Mouse (Mus musculus) spleen, adult 2 months (tissue): ENCODE data around the gene Scgb3a1. TPM values are rescaled to one million over a fixed set of nuclear protein-coding genes. Genes with fewer than 3 reads are reported as not detected.

Experiments
- DNase-seq, 2 experiments: peaks; one replicate each; pipeline versions ENCODE4 v3.0.0 to v3.0.0-alpha.2; 2012 to 2021; ENCODE audit warnings: low spot score in 2 of 2, low read depth in 1 of 2
- H3K27ac ChIP-seq: fragments of 200-500 bp; 2 replicates; pipeline ENCODE4 v1.5.1; 2012; ENCODE audit warnings: low read length, inconsistent platforms; ENCODE audit not compliant: insufficient read depth
- H3K27me3 ChIP-seq: fragments of 200-500 bp; 2 replicates; pipeline ENCODE4 v1.6.1; 2012; ENCODE audit warnings: mild to moderate bottlenecking, moderate library complexity, low read length, inconsistent platforms; ENCODE audit not compliant: control insufficient read depth, insufficient read depth
- H3K36me3 ChIP-seq: fragments of 200-500 bp; 2 replicates; pipeline ENCODE4 v1.6.1; 2012; ENCODE audit warnings: mild to moderate bottlenecking, low read length, inconsistent platforms; ENCODE audit not compliant: control insufficient read depth, insufficient read depth
- H3K4me1 ChIP-seq: fragments of 200-500 bp; 2 replicates; pipeline ENCODE4 v1.6.1; 2011; ENCODE audit warnings: inconsistent platforms; ENCODE audit not compliant: control insufficient read depth, insufficient read depth, insufficient read length
- H3K4me3 ChIP-seq: fragments of 200-500 bp; 2 replicates; pipeline ENCODE4 v1.5.1; 2011; ENCODE audit warnings: mild to moderate bottlenecking, inconsistent platforms; ENCODE audit not compliant: insufficient read depth, insufficient read length; ENCODE audit errors: extremely low read depth
- CTCF ChIP-seq: fragments of 200-500 bp; IDR thresholded peaks from 2 replicates; pipeline ENCODE4 v1.5.1; 2011; ENCODE audit warnings: mild to moderate bottlenecking, inconsistent platforms; ENCODE audit not compliant: insufficient read depth, insufficient read length, insufficient replicate concordance; ENCODE audit errors: extremely low read depth
- POLR2A ChIP-seq: fragments of 200-500 bp; IDR thresholded peaks from 2 replicates; pipeline ENCODE4 v1.6.1; 2011; ENCODE audit warnings: low read depth, low read length, inconsistent platforms
- WGBS: fragments of 180-500 bp; shearing (Covaris S2); methylation state at CpG from one replicate; pipeline ENCODE4 v1.1.7; 2018; 5-methylcytosine and 5-hydroxymethylcytosine counted together
- polyA plus RNA-seq: library from polyadenylated mRNA; depleted of rRNA; stranded (reverse); fragments of >200 nt; gene quantifications from 2 replicates; pipeline ENCODE4 v1.2.3, GENCODE M21; 2012

The Scgb3a1 gene
- polyA plus RNA-seq, 1 experiment = 0.28 TPM

- H3K27me3 ChIP-seq = no peaks in the 10 kb centered on the region
- H3K4me3 ChIP-seq = no peak overlapping the region
- DNase-seq = no peak
Observed at GRCm38 (mm10) chr11:49631154-49631553, 32.3 kb upstream of the Scgb3a1 start.

GRCm38 (mm10) chr11:49632256-49632655 lies 31.2 kb upstream of the Scgb3a1 start:
- 8% methylated on average over 2 of the region's 2 CpGs for WGBS
- H3K27ac ChIP-seq = no peak overlapping the region
- DNase-seq = no peak
- H3K36me3 ChIP-seq = no peaks in the 10 kb centered on the region
- TF ChIP-seq POLR2A (no peak), CTCF (no peak)
- no peak overlapping the region for H3K4me3 ChIP-seq
- no peaks in the 10 kb centered on the region for H3K27me3 ChIP-seq
- H3K4me1 ChIP-seq = peaks cover 2% of the 10 kb centered on the region; the same call in 1 of the 2 replicates

More at GRCm38 (mm10) chr11:49631154-49631553, 32.3 kb upstream of the Scgb3a1 start:
- Histone ChIP-seq H3K36me3 (no peaks in the 10 kb centered on the region), H3K27ac (no peak overlapping the region), H3K4me1 (peaks cover 2% of the 10 kb centered on the region; the same call in 1 of the 2 replicates)
- 24% methylated on average over 3 of the region's 3 CpGs for WGBS
- TF ChIP-seq POLR2A (no peak), CTCF (peak; percentile 22; the same call in 1 of the 2 replicates)

GRCm38 (mm10) chr11:49634101-49634500 lies 29.3 kb upstream of the Scgb3a1 start:
- H3K27me3 ChIP-seq = no peaks in the 10 kb centered on the region
- peaks cover 2% of the 10 kb centered on the region; the same call in 1 of the 2 replicates for H3K4me1 ChIP-seq
- 59% methylated on average over 22 of the region's 22 CpGs for WGBS
- H3K4me3 ChIP-seq = no peak overlapping the region
- no peak overlapping the region for H3K27ac ChIP-seq
- H3K36me3 ChIP-seq = no peaks in the 10 kb centered on the region
- no peak for DNase-seq
- TF ChIP-seq CTCF = no peak
- no peak for TF ChIP-seq POLR2A

- no peak for DNase-seq
- H3K27me3 ChIP-seq = no peaks in the 10 kb centered on the region
- 70% methylated on average over 6 of the region's 6 CpGs for WGBS
- no peak for TF ChIP-seq CTCF
- TF ChIP-seq POLR2A = no peak
- H3K36me3 ChIP-seq = no peaks in the 10 kb centered on the region
- H3K4me3 ChIP-seq = no peak overlapping the region
- H3K4me1 ChIP-seq = peaks cover 2% of the 10 kb centered on the region; the same call in 1 of the 2 replicates
- H3K27ac ChIP-seq = no peak overlapping the region
Observed at GRCm38 (mm10) chr11:49635671-49636070, 27.7 kb upstream of the Scgb3a1 start.

GRCm38 (mm10) chr11:49636449-49636848 lies 27.0 kb upstream of the Scgb3a1 start:
- 40% methylated on average over 11 of the region's 11 CpGs for WGBS
- H3K27me3 ChIP-seq = no peaks in the 10 kb centered on the region

GRCm38 (mm10) chr11:49645677-49646076 lies 17.7 kb upstream of the Scgb3a1 start:
- Histone ChIP-seq H3K4me3 (no peak overlapping the region), H3K27me3 (no peaks in the 10 kb centered on the region), H3K36me3 (no peaks in the 10 kb centered on the region), H3K27ac (no peak overlapping the region), H3K4me1 (no peaks in the 10 kb centered on the region)
- WGBS = 45% methylated on average over 8 of the region's 8 CpGs
- no peak for DNase-seq
- TF ChIP-seq POLR2A = no peak
- TF ChIP-seq CTCF = no peak

More at GRCm38 (mm10) chr11:49636449-49636848, 27.0 kb upstream of the Scgb3a1 start:
- peaks cover 2% of the 10 kb centered on the region; the same call in 1 of the 2 replicates for H3K4me1 ChIP-seq
- H3K36me3 ChIP-seq = no peaks in the 10 kb centered on the region
- TF ChIP-seq CTCF (peak; percentile 28; the same call in 1 of the 2 replicates), POLR2A (no peak)
- no peak for DNase-seq
- H3K4me3 ChIP-seq = no peak overlapping the region
- no peak overlapping the region for H3K27ac ChIP-seq

GRCm38 (mm10) chr11:49650113-49650993 lies 13.1 kb upstream of the Scgb3a1 start:
- H3K27me3 ChIP-seq = no peaks in the 10 kb centered on the region
- H3K4me1 ChIP-seq = peaks cover 3% of the 10 kb centered on the region; the same call in 1 of the 2 replicates
- no peaks in the 10 kb centered on the region for H3K36me3 ChIP-seq
- TF ChIP-seq POLR2A (no peak), CTCF (no peak)
- no peak for DNase-seq
- H3K4me3 ChIP-seq = no peak overlapping the region
- 69% methylated on average over 18 of the region's 18 CpGs for WGBS
- no peak overlapping the region for H3K27ac ChIP-seq
